Mouse (Mus musculus) hindbrain, embryonic 12.5 days (tissue): ENCODE measurements at regions not wholly inside any gene's neighbourhood (a gene's known extent, or its start where the extent isn't known, plus 50 kb on each side); places are given as distances from the start of the nearest gene placed in this dataset.

Experiments
- ATAC-seq: fragments of 200-750 bp; cut with Nextera tagmentation; 2 replicates; pipeline ENCODE4 v1.8.0; 2017; ENCODE audit warnings: moderate TSS enrichment; ENCODE audit not compliant: low FRiP score
- H3K27ac ChIP-seq: fragments of 300-500 bp; sonication (generic); 2 replicates; pipeline ENCODE4 v1.5.1; 2016; ENCODE audit warnings: mild to moderate bottlenecking
- H3K27me3 ChIP-seq: fragments of 300-500 bp; sonication (generic); 2 replicates; pipeline ENCODE4 v1.6.1; 2016; ENCODE audit warnings: mild to moderate bottlenecking
- H3K36me3 ChIP-seq: fragments of 300-500 bp; sonication (generic); 2 replicates; pipeline ENCODE4 v1.6.1; 2016; ENCODE audit warnings: mild to moderate bottlenecking
- H3K4me1 ChIP-seq: fragments of 300-500 bp; sonication (generic); 2 replicates; pipeline ENCODE4 v1.6.1; 2016
- H3K4me2 ChIP-seq: fragments of 300-500 bp; sonication (generic); replicated peaks from 2 replicates; pipeline ENCODE4 v1.6.1; 2016; ENCODE audit warnings: mild to moderate bottlenecking
- H3K4me3 ChIP-seq: fragments of 300-500 bp; sonication (generic); 2 replicates; pipeline ENCODE4 v1.5.1; 2016; ENCODE audit warnings: mild to moderate bottlenecking
- H3K9ac ChIP-seq: fragments of 300-500 bp; sonication (generic); 2 replicates; pipeline ENCODE4 v1.6.1; 2016; ENCODE audit warnings: mild to moderate bottlenecking, moderate library complexity
- H3K9me3 ChIP-seq: fragments of 300-500 bp; sonication (generic); replicated peaks from 2 replicates; pipeline ENCODE4 v1.6.1; 2016; ENCODE audit warnings: mild to moderate bottlenecking
- WGBS: fragments of 180-500 bp; shearing (Covaris S2); methylation state at CpG from one replicate; pipeline ENCODE4 v1.1.7; 2016; 5-methylcytosine and 5-hydroxymethylcytosine counted together

- no peak overlapping the region for H3K4me2 ChIP-seq
- no peaks in the 10 kb centered on the region for H3K4me1 ChIP-seq
- H3K36me3 ChIP-seq: no peaks in the 10 kb centered on the region
- 44% methylated on average over 5 of the region's 5 CpGs for WGBS
- no peak overlapping the region for H3K4me3 ChIP-seq
- no peaks in the 10 kb centered on the region for H3K9me3 ChIP-seq
- no peak for ATAC-seq
- H3K27me3 ChIP-seq: no peaks in the 10 kb centered on the region
- no peak overlapping the region for H3K27ac ChIP-seq
- H3K9ac ChIP-seq: no peak overlapping the region
Measured at GRCm38 (mm10) chr17:4806051-4806450, 188.1 kb upstream of the Arid1b start.

GRCm38 (mm10) chr17:4808926-4809325 lies 185.2 kb upstream of the Arid1b start:
- Histone ChIP-seq H3K36me3 (no peaks in the 10 kb centered on the region), H3K4me2 (no peak overlapping the region), H3K9me3 (no peaks in the 10 kb centered on the region), H3K27me3 (no peaks in the 10 kb centered on the region), H3K27ac (no peak overlapping the region), H3K9ac (no peak overlapping the region), H3K4me1 (no peaks in the 10 kb centered on the region), H3K4me3 (no peak overlapping the region)
- ATAC-seq: no peak
- WGBS: 87% methylated on average over 3 of the region's 3 CpGs

- Histone ChIP-seq H3K4me2 (no peak overlapping the region), H3K36me3 (no peaks in the 10 kb centered on the region), H3K9ac (no peak overlapping the region), H3K27ac (no peak overlapping the region), H3K4me3 (no peak overlapping the region), H3K9me3 (no peaks in the 10 kb centered on the region), H3K27me3 (no peaks in the 10 kb centered on the region), H3K4me1 (no peaks in the 10 kb centered on the region)
- WGBS: 96% methylated on average over 3 of the region's 3 CpGs
- no peak for ATAC-seq
Measured at GRCm38 (mm10) chr17:4813232-4813631, 180.9 kb upstream of the Arid1b start.

- H3K27me3 ChIP-seq: no peaks in the 10 kb centered on the region
- H3K4me3 ChIP-seq: no peak overlapping the region
- no peak overlapping the region for H3K27ac ChIP-seq
- no peaks in the 10 kb centered on the region for H3K36me3 ChIP-seq
- 77% methylated on average over 6 of the region's 6 CpGs for WGBS
- no peak for ATAC-seq
- no peak overlapping the region for H3K4me2 ChIP-seq
- H3K9ac ChIP-seq: no peak overlapping the region
- H3K9me3 ChIP-seq: no peaks in the 10 kb centered on the region
- no peaks in the 10 kb centered on the region for H3K4me1 ChIP-seq
Measured at GRCm38 (mm10) chr17:4813666-4814065, 180.5 kb upstream of the Arid1b start.

GRCm38 (mm10) chr17:4825221-4825895 lies 168.8 kb upstream of the Arid1b start:
- Histone ChIP-seq H3K27me3 (no peaks in the 10 kb centered on the region), H3K27ac (no peak overlapping the region), H3K9me3 (no peaks in the 10 kb centered on the region; the same call in 1 of the 2 replicates), H3K4me3 (no peak overlapping the region), H3K4me2 (no peak overlapping the region), H3K9ac (no peak overlapping the region), H3K36me3 (no peaks in the 10 kb centered on the region), H3K4me1 (no peaks in the 10 kb centered on the region)
- ATAC-seq: no peak
- WGBS: 72% methylated on average over 8 of the region's 8 CpGs

GRCm38 (mm10) chr17:4834065-4834464 lies 160.1 kb upstream of the Arid1b start:
- H3K4me2 ChIP-seq: no peak overlapping the region
- H3K36me3 ChIP-seq: no peaks in the 10 kb centered on the region
- H3K9me3 ChIP-seq: 0 out of 2 replicates have a peak, but pooled peaks cover 4% of the 10 kb centered on the region
- no peak for ATAC-seq
- no peak overlapping the region for H3K4me3 ChIP-seq
- H3K27ac ChIP-seq: no peak overlapping the region
- H3K27me3 ChIP-seq: no peaks in the 10 kb centered on the region
- no peak overlapping the region for H3K9ac ChIP-seq
- 82% methylated on average over 7 of the region's 7 CpGs for WGBS
- H3K4me1 ChIP-seq: peaks cover 8% of the 10 kb centered on the region

GRCm38 (mm10) chr17:4834571-4834970 lies 159.6 kb upstream of the Arid1b start:
- H3K27me3 ChIP-seq: no peaks in the 10 kb centered on the region
- 41% methylated on average over 7 of the region's 7 CpGs for WGBS
- no peak overlapping the region for H3K4me3 ChIP-seq
- peaks cover 8% of the 10 kb centered on the region for H3K4me1 ChIP-seq
- 0 out of 2 replicates have a peak, but pooled peaks cover 4% of the 10 kb centered on the region for H3K9me3 ChIP-seq
- no peak overlapping the region for H3K4me2 ChIP-seq
- H3K36me3 ChIP-seq: no peaks in the 10 kb centered on the region
- no peak overlapping the region for H3K9ac ChIP-seq
- ATAC-seq: no peak
- H3K27ac ChIP-seq: no peak overlapping the region

- H3K4me3 ChIP-seq: no peak overlapping the region
- WGBS: 68% methylated on average over 8 of the region's 8 CpGs
- H3K27ac ChIP-seq: no peak overlapping the region
- 0 out of 2 replicates have a peak, but pooled peaks cover 4% of the 10 kb centered on the region for H3K9me3 ChIP-seq
- no peak for ATAC-seq
- H3K4me1 ChIP-seq: peaks cover 8% of the 10 kb centered on the region
- no peaks in the 10 kb centered on the region for H3K36me3 ChIP-seq
- H3K9ac ChIP-seq: no peak overlapping the region
- H3K27me3 ChIP-seq: no peaks in the 10 kb centered on the region
- H3K4me2 ChIP-seq: no peak overlapping the region
Measured at GRCm38 (mm10) chr17:4835065-4835705, 158.9 kb upstream of the Arid1b start.

- no peak overlapping the region for H3K4me2 ChIP-seq
- no peaks in the 10 kb centered on the region for H3K36me3 ChIP-seq
- no peak overlapping the region for H3K9ac ChIP-seq
- H3K4me3 ChIP-seq: no peak overlapping the region
- H3K4me1 ChIP-seq: peaks cover 2% of the 10 kb centered on the region; the same call in 1 of the 2 replicates
- H3K27ac ChIP-seq: no peak overlapping the region
- 0 out of 2 replicates have a peak, but pooled peaks cover 4% of the 10 kb centered on the region for H3K9me3 ChIP-seq
- H3K27me3 ChIP-seq: no peaks in the 10 kb centered on the region
- ATAC-seq: no peak
- WGBS: 92% methylated on average over 3 of the region's 3 CpGs
Measured at GRCm38 (mm10) chr17:4840123-4840522, 154.0 kb upstream of the Arid1b start.

GRCm38 (mm10) chr17:4858304-4858703 lies 135.8 kb upstream of the Arid1b start:
- Histone ChIP-seq H3K9ac (no peak overlapping the region), H3K4me1 (no peaks in the 10 kb centered on the region), H3K9me3 (no peaks in the 10 kb centered on the region), H3K27me3 (no peaks in the 10 kb centered on the region), H3K36me3 (no peaks in the 10 kb centered on the region), H3K27ac (no peak overlapping the region), H3K4me3 (no peak overlapping the region), H3K4me2 (no peak overlapping the region)
- no peak for ATAC-seq
- 86% methylated on average over 3 of the region's 3 CpGs for WGBS

GRCm38 (mm10) chr17:4864901-4865300 lies 129.2 kb upstream of the Arid1b start:
- H3K27ac ChIP-seq: no peak overlapping the region

GRCm38 (mm10) chr17:4865621-4866020 lies 128.5 kb upstream of the Arid1b start:
- ATAC-seq: 0 out of 2 replicates have a peak, but pooled peaks have one; percentile 32
- Histone ChIP-seq H3K9me3 (no peaks in the 10 kb centered on the region), H3K36me3 (no peaks in the 10 kb centered on the region), H3K27me3 (no peaks in the 10 kb centered on the region), H3K9ac (no peak overlapping the region; the same call in 1 of the 2 replicates), H3K4me3 (no peak overlapping the region), H3K27ac (peak overlapping the region; percentile 52; the same call in 1 of the 2 replicates), H3K4me1 (peaks cover 14% of the 10 kb centered on the region), H3K4me2 (peak overlapping the region; percentile 33)
- WGBS: 38% methylated on average over 10 of the region's 10 CpGs

More at GRCm38 (mm10) chr17:4864901-4865300, 129.2 kb upstream of the Arid1b start:
- H3K9me3 ChIP-seq: no peaks in the 10 kb centered on the region
- no peak overlapping the region for H3K9ac ChIP-seq
- no peak overlapping the region for H3K4me3 ChIP-seq
- ATAC-seq: no peak
- H3K4me1 ChIP-seq: peaks cover 14% of the 10 kb centered on the region
- H3K27me3 ChIP-seq: no peaks in the 10 kb centered on the region
- 90% methylated on average over 10 of the region's 10 CpGs for WGBS
- H3K4me2 ChIP-seq: no peak overlapping the region
- no peaks in the 10 kb centered on the region for H3K36me3 ChIP-seq
